In the genomic region with DNA sequence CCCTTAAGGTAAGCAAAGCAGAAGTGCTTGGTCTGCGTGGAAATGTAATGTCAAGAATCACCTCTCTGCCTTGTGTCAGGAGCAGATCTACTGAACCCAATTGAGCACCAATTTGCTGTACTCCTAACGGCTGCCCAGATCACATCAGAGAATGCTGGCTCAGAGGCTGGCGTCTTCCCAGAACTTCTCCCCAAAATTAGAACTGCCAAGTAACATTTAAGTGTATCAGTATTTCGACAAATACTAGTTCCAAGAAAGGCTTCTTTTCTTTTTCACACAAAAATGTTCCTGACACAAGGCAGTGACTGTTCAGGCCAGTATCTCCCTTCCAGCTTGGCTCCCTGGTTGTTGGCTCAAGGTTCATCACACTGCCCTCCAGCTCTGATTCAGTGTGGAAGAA, we compare ENCODE assay signal across 12 mouse cellular contexts. TPM values are rescaled to one million over a fixed set of nuclear protein-coding genes. Genes with fewer than 3 reads are reported as not detected.
DNase-seq lines count a peak whose midpoint lies in the region; ATAC-seq lines count a peak whose summit lies in the region.
"Had no signal": no experiment of that assay in that cellular context is flagged by ENCODE, and none has a peak within 500 bp of the region (broad histone marks: within the 10 kb centered on the region; RNA-seq: fewer than 3 reads in every experiment).

No protein-coding gene starts in this region.

- WGBS in heart, embryonic 10.5 days, result 70% methylated on average over 4 of the region's 4 CpGs
- 70% methylated on average over 4 of the region's 4 CpGs for WGBS in forebrain, embryonic 15.5 days

- H3K4me1 ChIP-seq in heart, embryonic 10.5 days, result no peaks in the 10 kb centered on the region
- no peaks in the 10 kb centered on the region for H3K4me1 ChIP-seq in forebrain, embryonic 15.5 days

- peak; percentile 11 to 14 for DNase-seq in heart, adult 18-20 months
- DNase-seq in heart, embryonic 10.5 days (ENCODE audit: low spot score), result no peak
- peak; percentile 18 for DNase-seq in adipocyte (ENCODE audit: low spot score)
- peak; percentile 25 to 48 for DNase-seq in frontal cortex, postnatal 36 days (ENCODE audit: low spot score in 2 of 2)
- peak; percentile 39 for DNase-seq in right cerebral cortex, adult 18-20 months
- no peak for DNase-seq in urinary bladder, postnatal 4 days (ENCODE audit: low spot score in 2 of 2)
- DNase-seq in kidney, postnatal 14 days, result no peak

- H3K27ac ChIP-seq in heart, embryonic 10.5 days, result no peak overlapping the region
- no peak overlapping the region for H3K27ac ChIP-seq in forebrain, embryonic 15.5 days (replicated peaks)
- H3K27ac ChIP-seq: lung, embryonic 15.5 days had no signal

- no peak overlapping the region for H3K9ac ChIP-seq in forebrain, embryonic 15.5 days (replicated peaks)
- H3K9ac ChIP-seq: lung, embryonic 15.5 days had no signal

- no peak overlapping the region for H3K4me3 ChIP-seq in heart, embryonic 10.5 days
- H3K4me3 ChIP-seq in forebrain, embryonic 15.5 days, result no peak overlapping the region
- H3K4me3 ChIP-seq: lung, embryonic 15.5 days had no signal

- no peak for ATAC-seq in forebrain, embryonic 15.5 days (replicated peaks)

- H3K36me3 ChIP-seq in heart, embryonic 10.5 days, result no peaks in the 10 kb centered on the region
- no peaks in the 10 kb centered on the region for H3K36me3 ChIP-seq in forebrain, embryonic 15.5 days
- H3K36me3 ChIP-seq: lung, embryonic 15.5 days had no signal

- no peaks in the 10 kb centered on the region for H3K27me3 ChIP-seq in heart, embryonic 10.5 days (ENCODE audit: insufficient read depth, poor library complexity, severe bottlenecking)
- no peaks in the 10 kb centered on the region for H3K27me3 ChIP-seq in forebrain, embryonic 15.5 days
- H3K27me3 ChIP-seq: lung, embryonic 15.5 days had no signal

- no peaks in the 10 kb centered on the region for H3K9me3 ChIP-seq in heart, embryonic 10.5 days
- H3K9me3 ChIP-seq in forebrain, embryonic 15.5 days, result no peaks in the 10 kb centered on the region
- H3K9me3 ChIP-seq: lung, embryonic 15.5 days had no signal

- H3K4me2 ChIP-seq in forebrain, embryonic 15.5 days (replicated peaks), result no peak overlapping the region
- H3K4me2 ChIP-seq: lung, embryonic 15.5 days had no signal

RNA-seq across cellular contexts. Expression of gene Ppp1r1c, which starts 52.4 kb away (rescaled TPM):
- 1 to 10 TPM in 1 of 2 experiments, under 1 TPM in 1; 0.51 to 1.1 TPM for total RNA-seq in heart, adult 18-20 months (2021)
- not detected in 2 replicates for polyA plus RNA-seq in heart, embryonic 10.5 days (2016; fragmentation: Nextera tagmentation; extraction: Ambion mirVana)
- 0.18 and 0.42 TPM in 2 replicates for polyA plus RNA-seq in forebrain, embryonic 15.5 days (2015; fragmentation: Nextera tagmentation; extraction: Ambion mirVana)
- polyA plus RNA-seq: gonadal fat pad, adult 2 months; intestine, embryonic 14.5 days; stomach, embryonic 16.5 days had no signal

Comparison
In these comparisons a context has a peak if more than half of its experiments do, and no peak if none do; other contexts are left out.
1. DNase-seq: peak in heart, adult 18-20 months (2 of 2), adipocyte (single experiment), frontal cortex, postnatal 36 days (2 of 2) and right cerebral cortex, adult 18-20 months (single experiment); none in heart, embryonic 10.5 days (single experiment), urinary bladder, postnatal 4 days (0 of 2) and kidney, postnatal 14 days (single experiment).